Mouse (Mus musculus) liver, postnatal 0 days (tissue): ENCODE measurements around the gene Spata5. TPM values are rescaled to one million over a fixed set of nuclear protein-coding genes. Genes with fewer than 3 reads are reported as not detected.

ENCODE experiments used
- ATAC-seq: fragments of 200-750 bp; cut with Nextera tagmentation; 2 replicates; pipeline ENCODE4 v1.8.0; 2017; ENCODE audit warnings: mild to moderate bottlenecking, moderate library complexity
- DNase-seq: peaks from one replicate; pipeline ENCODE4 v3.0.0-alpha.2; 2016
- H3K27ac ChIP-seq: fragments of 300-500 bp; sonication (generic); 2 replicates; pipeline ENCODE4 v1.5.1; 2014; ENCODE audit warnings: antibody characterized with exemption, moderate library complexity, mild to moderate bottlenecking, low read depth
- H3K27me3 ChIP-seq: fragments of 300-500 bp; sonication (generic); 2 replicates; pipeline ENCODE4 v1.6.1; 2014; ENCODE audit warnings: low read length, control low read depth, mixed read lengths; ENCODE audit not compliant: insufficient read depth
- H3K36me3 ChIP-seq: fragments of 300-500 bp; sonication (generic); replicated peaks from 2 replicates; pipeline ENCODE4 v1.6.1; 2014; ENCODE audit warnings: mild to moderate bottlenecking, control low read depth, low read length, moderate library complexity, mixed read lengths; ENCODE audit not compliant: insufficient read depth
- H3K4me1 ChIP-seq: fragments of 300-500 bp; sonication (generic); 2 replicates; pipeline ENCODE4 v1.6.1; 2014; ENCODE audit warnings: antibody characterized with exemption, mild to moderate bottlenecking, control low read depth; ENCODE audit not compliant: insufficient read depth
- H3K4me2 ChIP-seq: fragments of 300-500 bp; sonication (generic); 2 replicates; pipeline ENCODE4 v1.6.1; 2014; ENCODE audit warnings: low read depth, mild to moderate bottlenecking, low read length, moderate library complexity, mixed read lengths
- H3K4me3 ChIP-seq: fragments of 300-500 bp; sonication (generic); 2 replicates; pipeline ENCODE4 v1.5.1; 2014; ENCODE audit warnings: low read depth, low read length
- H3K9ac ChIP-seq: fragments of 300-500 bp; sonication (generic); replicated peaks from 2 replicates; pipeline ENCODE4 v1.6.1; 2014; ENCODE audit warnings: mild to moderate bottlenecking, moderate library complexity
- H3K9me3 ChIP-seq: fragments of 300-500 bp; sonication (generic); 2 replicates; pipeline ENCODE4 v1.6.1; 2016; ENCODE audit warnings: mild to moderate bottlenecking, control low read depth, low read length, mixed read lengths
- CTCF ChIP-seq: sonication (generic); IDR thresholded peaks from 2 replicates; pipeline ENCODE4 v1.5.1; 2016; ENCODE audit warnings: antibody characterized with exemption, low read depth
- EP300 ChIP-seq: IDR thresholded peaks from 2 replicates; pipeline ENCODE4 v1.6.1; 2016; ENCODE audit warnings: antibody characterized with exemption, low read depth, mild to moderate bottlenecking
- WGBS: fragments of 180-500 bp; shearing (Covaris S2); extraction: QIAGEN DNeasy Blood & Tissue Kit; methylation state at CpG from one replicate; pipeline ENCODE4 v1.1.7; 2014; ENCODE audit not compliant: insufficient replicate concordance; 5-methylcytosine and 5-hydroxymethylcytosine counted together
- polyA plus RNA-seq: library from polyadenylated mRNA; unstranded; fragments of >200 nt; fragmentation: Nextera tagmentation; extraction: Ambion mirVana; gene quantifications from 2 replicates; pipeline ENCODE4 v1.2.1, GENCODE M21; 2015

Gene Spata5
- polyA plus RNA-seq, 1 experiment from 2014 or later = 13.8 TPM

DNA sequence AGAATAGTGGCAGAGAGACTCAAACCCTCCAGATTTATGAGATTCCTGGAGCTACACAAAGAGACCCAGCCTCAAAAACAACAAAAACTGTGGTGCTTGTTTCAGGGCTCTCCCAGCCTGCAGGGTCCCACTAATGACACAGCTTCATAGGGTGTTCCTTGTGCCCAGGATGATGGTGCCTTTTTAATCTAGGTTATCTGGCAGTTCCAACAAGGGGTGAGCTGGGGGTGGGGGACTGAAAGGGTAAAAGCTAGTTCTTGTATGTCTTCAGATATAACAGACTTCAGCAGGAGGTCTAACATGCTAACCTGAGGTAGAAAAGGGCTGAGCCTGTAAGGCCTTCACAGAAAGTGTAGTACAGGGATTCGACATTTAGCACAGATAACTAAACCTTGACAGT, 149.1 kb downstream of the Spata5 start:
- Histone ChIP-seq H3K36me3 (no peaks in the 10 kb centered on the region; the same call in 1 of the 2 replicates), H3K9me3 (no peaks in the 10 kb centered on the region), H3K27ac (no peak overlapping the region), H3K27me3 (no peaks in the 10 kb centered on the region), H3K4me2 (no peak overlapping the region), H3K4me3 (no peak overlapping the region), H3K9ac (no peak overlapping the region), H3K4me1 (peaks cover 18% of the 10 kb centered on the region)
- 65% methylated on average over 1 of the region's 1 CpGs for WGBS
- ATAC-seq (no peak), DNase-seq (no peak)
- TF ChIP-seq CTCF (no peak), EP300 (no peak)

DNA sequence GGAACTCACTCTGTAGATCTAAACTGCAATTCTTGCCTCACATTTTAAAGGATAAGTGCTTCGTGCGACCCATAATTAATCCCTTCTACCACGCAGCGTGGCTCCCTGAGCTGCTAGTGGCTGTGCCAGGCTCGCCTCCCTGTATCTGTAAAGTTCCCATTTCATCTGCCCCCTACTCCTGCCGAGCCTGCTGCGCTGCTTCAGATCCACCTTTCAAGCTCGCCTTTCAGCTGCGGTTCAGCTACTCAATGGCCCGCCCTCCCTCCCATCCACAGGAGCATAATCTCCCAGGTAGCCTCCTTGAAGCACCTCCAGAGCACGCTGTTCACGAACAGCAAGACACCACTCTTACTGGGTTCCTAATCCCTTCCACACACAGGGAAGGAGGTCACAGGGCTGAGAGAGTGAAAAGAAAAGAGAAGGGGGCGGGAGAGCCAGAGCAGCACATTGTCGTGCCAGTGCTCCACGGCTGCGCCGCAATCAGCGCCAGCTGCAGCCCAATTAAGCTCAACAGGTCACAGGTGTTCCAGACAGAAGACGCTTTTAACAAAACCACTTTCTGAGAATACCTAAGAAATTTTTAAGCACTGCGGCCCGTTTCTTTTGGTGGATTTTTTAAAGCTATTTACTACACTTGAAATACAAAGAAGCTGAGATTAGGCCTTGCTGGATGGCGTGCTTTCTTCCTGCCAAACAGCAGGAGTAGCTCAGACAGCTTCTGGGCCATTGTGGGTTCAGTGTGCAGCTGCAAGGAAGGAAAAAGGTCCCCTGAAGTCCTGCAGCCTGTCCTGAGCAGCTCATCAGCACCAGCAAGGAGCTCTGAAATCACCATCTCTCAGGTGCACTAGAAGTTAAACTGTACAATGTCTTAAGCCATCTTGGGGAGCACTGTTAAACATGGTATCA, 150.2 kb downstream of the Spata5 start:
- H3K4me1 ChIP-seq = peaks cover 18% of the 10 kb centered on the region
- 83% methylated on average over 22 of the region's 22 CpGs for WGBS

DNA sequence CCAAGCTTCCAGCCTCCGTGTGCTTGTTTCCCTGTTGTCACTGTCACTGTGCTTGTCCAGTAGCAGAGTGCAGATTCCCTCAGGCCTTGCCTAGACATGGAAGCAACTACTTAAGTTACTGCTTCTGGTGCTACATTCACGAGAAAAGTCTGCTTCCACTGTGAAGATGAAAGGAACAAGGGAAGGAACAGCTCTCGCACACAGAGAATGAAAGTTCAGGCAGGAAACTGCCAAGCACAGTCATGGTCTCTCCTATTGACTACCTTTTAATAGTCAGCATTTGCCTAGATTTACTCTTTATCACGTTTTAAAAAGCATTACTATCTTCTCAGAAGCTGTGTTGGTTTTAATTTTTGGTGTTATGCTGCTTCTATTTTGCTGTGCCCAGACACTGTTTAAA, 151.9 kb downstream of the Spata5 start:
- Histone ChIP-seq H3K36me3 (no peaks in the 10 kb centered on the region; the same call in 1 of the 2 replicates), H3K9ac (no peak overlapping the region), H3K4me3 (no peak overlapping the region), H3K27me3 (no peaks in the 10 kb centered on the region), H3K9me3 (no peaks in the 10 kb centered on the region), H3K4me2 (no peak overlapping the region), H3K27ac (no peak overlapping the region), H3K4me1 (peaks cover 12% of the 10 kb centered on the region)
- WGBS = 67% methylated on average over 4 of the region's 4 CpGs
- DNase-seq (no peak), ATAC-seq (no peak)
- no peak for TF ChIP-seq EP300
- no peak for TF ChIP-seq CTCF

More for the DNA sequence above, 150.2 kb downstream of the Spata5 start:
- no peak for TF ChIP-seq CTCF
- no peak for TF ChIP-seq EP300
- Histone ChIP-seq H3K9ac (no peak overlapping the region), H3K27ac (no peak overlapping the region), H3K4me2 (no peak overlapping the region), H3K9me3 (no peaks in the 10 kb centered on the region), H3K27me3 (no peaks in the 10 kb centered on the region), H3K4me3 (no peak overlapping the region), H3K36me3 (no peaks in the 10 kb centered on the region; the same call in 1 of the 2 replicates)
- DNase-seq = no peak
- no peak for ATAC-seq

DNA sequence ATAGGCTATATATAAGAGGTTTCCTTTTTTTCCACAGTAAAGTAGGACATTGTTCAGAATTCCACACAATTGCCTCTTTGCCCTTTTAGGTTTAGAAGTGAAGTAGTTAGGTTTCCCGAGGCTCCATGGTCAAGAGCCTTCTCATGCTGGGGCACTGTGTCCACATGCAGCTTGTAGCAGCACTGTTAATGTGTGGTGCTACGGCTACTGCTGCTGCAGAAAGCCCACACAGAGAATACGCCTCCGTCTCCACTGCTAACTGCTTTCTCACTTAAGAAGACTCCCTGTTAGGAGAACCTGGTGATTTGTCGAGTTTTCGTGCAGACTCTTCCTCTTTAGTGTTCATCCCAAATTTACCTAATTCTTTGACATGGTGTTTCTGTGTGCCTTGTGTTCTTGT, 152.4 kb downstream of the Spata5 start:
- ATAC-seq = no peak
- H3K36me3 ChIP-seq = no peaks in the 10 kb centered on the region; the same call in 1 of the 2 replicates
- H3K4me2 ChIP-seq = no peak overlapping the region
- no peak overlapping the region for H3K4me3 ChIP-seq
- no peak for DNase-seq
- WGBS = 82% methylated on average over 6 of the region's 6 CpGs
- no peak overlapping the region for H3K27ac ChIP-seq
- no peaks in the 10 kb centered on the region for H3K27me3 ChIP-seq
- no peaks in the 10 kb centered on the region for H3K9me3 ChIP-seq
- peaks cover 12% of the 10 kb centered on the region for H3K4me1 ChIP-seq
- H3K9ac ChIP-seq = no peak overlapping the region
- TF ChIP-seq CTCF (no peak), EP300 (no peak)

DNA sequence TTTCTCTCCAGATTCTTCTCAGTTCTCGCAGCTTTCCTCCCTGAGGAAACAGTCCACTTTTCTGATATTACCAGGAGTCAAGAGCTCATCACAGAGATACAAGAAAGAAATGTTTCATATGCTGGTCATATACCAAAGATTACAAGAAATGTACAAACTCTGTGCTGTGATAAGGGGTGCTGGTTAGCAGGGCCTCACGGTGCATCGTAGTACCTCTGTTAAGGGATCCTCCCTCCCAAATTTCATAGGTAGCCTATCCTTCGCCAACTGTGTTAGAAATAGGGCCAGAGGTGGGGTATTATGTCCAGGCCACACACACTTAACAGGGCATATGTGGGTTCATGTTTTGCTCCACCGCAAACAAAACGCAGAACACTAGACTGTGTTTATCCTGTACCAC, 157.1 kb downstream of the Spata5 start:
- TF ChIP-seq CTCF = no peak
- TF ChIP-seq EP300 = no peak
- DNase-seq = no peak
- Histone ChIP-seq H3K4me2 (no peak overlapping the region), H3K4me1 (peaks cover 8% of the 10 kb centered on the region), H3K4me3 (no peak overlapping the region), H3K9ac (no peak overlapping the region), H3K27ac (no peak overlapping the region), H3K9me3 (no peaks in the 10 kb centered on the region), H3K27me3 (no peaks in the 10 kb centered on the region), H3K36me3 (0 out of 2 replicates have a peak, but pooled peaks cover 6% of the 10 kb centered on the region)
- ATAC-seq = no peak
- WGBS = 72% methylated on average over 6 of the region's 6 CpGs

DNA sequence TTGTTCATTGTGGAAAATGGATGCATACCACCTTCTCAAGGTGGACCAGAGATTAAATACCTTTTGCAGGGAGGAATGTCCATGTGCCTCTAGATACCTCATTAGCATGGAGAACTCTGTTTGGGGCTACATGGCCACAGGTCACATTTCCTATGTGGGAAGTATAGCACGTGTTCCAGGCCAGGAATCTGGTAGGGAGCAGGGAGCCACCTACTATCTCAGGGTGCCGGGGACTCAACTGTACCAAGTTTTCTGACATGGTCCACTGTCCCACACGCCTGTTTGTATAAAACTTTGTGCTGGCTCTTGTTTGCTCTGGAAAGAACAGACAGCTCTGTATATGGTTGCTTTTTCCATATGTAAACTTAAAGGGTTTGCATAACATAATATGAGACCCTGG, 158.0 kb downstream of the Spata5 start:
- TF ChIP-seq EP300 (no peak), CTCF (no peak)
- ATAC-seq = no peak

More for the DNA sequence above, 158.0 kb downstream of the Spata5 start:
- no peak for DNase-seq
- no peak overlapping the region for H3K9ac ChIP-seq
- no peak overlapping the region for H3K27ac ChIP-seq
- H3K27me3 ChIP-seq = no peaks in the 10 kb centered on the region
- H3K4me2 ChIP-seq = no peak overlapping the region
- H3K4me1 ChIP-seq = peaks cover 8% of the 10 kb centered on the region
- H3K9me3 ChIP-seq = no peaks in the 10 kb centered on the region
- H3K36me3 ChIP-seq = 0 out of 2 replicates have a peak, but pooled peaks cover 6% of the 10 kb centered on the region
- 83% methylated on average over 3 of the region's 3 CpGs for whole genome bisulfite sequencing
- no peak overlapping the region for H3K4me3 ChIP-seq
